Mouse (Mus musculus): Measurements from ENCODE around the gene Itpr1. TPM values are rescaled to one million over a fixed set of nuclear protein-coding genes. Genes with fewer than 3 reads are reported as not detected.

Gene Itpr1
- polyA plus RNA-seq, 1 experiment from 2014 or later: 9.1 TPM

DNA sequence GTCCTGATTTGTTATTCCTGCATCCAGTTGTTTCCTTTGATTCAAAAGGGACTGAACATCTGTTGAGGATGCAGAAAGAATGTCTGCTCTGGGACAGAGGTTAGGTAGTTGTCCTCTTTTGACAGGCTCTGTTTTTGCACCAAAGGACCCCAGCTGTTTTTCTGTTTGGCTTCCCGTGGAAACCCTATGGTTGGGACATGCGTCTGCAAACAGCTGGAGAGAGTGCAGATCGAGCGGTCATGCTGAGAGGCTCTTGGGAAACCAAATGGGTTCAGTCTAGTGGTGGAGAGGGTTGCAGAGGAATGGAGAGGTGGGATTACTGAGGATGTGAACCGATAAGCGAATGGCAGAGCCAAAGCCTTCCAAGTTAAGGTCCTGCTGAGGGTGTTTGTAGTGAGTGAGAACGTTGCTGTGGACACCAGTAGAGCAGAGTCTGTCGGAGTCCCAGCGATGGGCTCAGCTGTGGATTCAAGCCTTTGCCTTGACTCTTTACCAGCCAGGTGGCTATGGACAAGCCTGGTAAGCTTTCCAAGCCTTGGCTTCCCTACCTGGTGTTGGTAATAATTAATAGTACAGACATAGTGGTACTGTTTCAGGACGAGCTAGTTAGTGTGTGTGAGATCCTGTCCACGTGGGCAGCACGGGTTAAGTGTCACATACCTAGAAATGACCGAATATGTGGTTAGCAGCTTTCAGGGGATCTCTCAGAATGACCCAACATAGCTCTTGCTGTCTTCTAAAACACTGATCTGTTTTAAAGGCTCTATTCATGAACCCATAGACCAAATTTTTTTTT is 39.9 kb downstream of the Itpr1 start:
- WGBS: 78% methylated on average over 13 of the region's 13 CpGs
- DNase-seq (ENCODE audit: low spot score) (no peak), ATAC-seq (ENCODE audit: low read depth) (no peak)
- Histone ChIP-seq H3K4me1 (ENCODE audit: control insufficient read depth, insufficient read depth, low read length) (peaks cover 16% of the 10 kb centered on the region), H3K36me3 (ENCODE audit: control insufficient read depth, insufficient read depth, low read length) (no peaks in the 10 kb centered on the region), H3K4me2 (ENCODE audit: low read depth, low read length) (no peak overlapping the region), H3K9ac (ENCODE audit: low read depth, low read length) (no peak overlapping the region), H3K4me3 (ENCODE audit: low read depth, low read length) (no peak overlapping the region), H3K27me3 (replicated peaks; ENCODE audit: control insufficient read depth, insufficient read depth, low read length) (no peaks in the 10 kb centered on the region), H3K9me3 (ENCODE audit: control insufficient read depth, low read length) (no peaks in the 10 kb centered on the region), H3K27ac (replicated peaks; ENCODE audit: low read depth, low read length) (no peak overlapping the region)

DNA sequence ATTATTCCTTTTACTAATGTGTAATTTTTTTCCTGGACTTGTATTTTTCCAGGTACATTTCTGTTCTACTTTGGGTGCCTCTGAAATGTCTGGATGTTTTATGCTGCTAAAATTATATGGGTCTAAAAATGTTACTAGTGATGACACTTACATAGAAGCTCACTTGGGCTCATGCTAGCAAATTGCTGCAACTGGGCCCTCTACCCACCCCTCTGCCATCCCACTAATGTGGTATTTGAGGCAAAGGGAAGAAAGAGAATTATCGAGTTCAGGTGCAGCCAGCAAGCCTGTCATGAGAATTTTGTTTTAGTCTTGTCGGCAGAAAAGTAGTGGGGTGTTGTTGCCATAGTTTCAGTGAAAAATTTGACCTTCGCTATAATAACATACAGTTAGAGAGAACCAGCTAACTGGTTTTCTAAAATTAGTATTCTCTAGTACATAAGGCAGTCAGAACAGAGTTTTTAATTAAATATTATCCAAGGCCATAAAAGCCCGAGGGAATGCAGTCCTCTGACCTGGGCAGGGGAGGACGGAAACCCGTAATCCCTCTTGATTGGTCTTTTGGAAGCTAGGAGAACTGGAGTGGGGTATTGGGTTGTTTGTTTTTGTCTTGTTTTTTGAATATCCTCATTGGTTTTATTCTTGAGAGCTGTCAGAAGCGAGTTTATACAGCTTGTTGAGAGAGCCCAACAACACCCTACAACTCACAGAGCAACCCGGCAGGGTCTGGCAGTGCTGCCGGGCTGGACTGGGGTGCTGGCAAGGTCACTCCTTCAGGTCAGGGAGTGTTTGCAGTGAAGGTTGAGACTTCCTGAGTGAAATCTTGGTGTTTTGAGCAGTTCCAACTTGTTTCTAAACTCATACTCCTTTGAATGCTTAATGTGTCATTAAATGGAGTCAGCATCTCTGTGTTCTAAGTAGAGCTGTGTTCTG is 41.5 kb downstream of the Itpr1 start:
- H3K36me3 ChIP-seq (ENCODE audit: control insufficient read depth, insufficient read depth, low read length): no peaks in the 10 kb centered on the region
- H3K4me2 ChIP-seq (ENCODE audit: low read depth, low read length): no peak overlapping the region
- DNase-seq (ENCODE audit: low spot score): no peak
- 55% methylated on average over 9 of the region's 9 CpGs for WGBS
- no peak for ATAC-seq (ENCODE audit: low read depth)
- no peaks in the 10 kb centered on the region for H3K9me3 ChIP-seq (ENCODE audit: control insufficient read depth, low read length)
- H3K4me3 ChIP-seq (ENCODE audit: low read depth, low read length): no peak overlapping the region
- H3K27ac ChIP-seq (replicated peaks; ENCODE audit: low read depth, low read length): no peak overlapping the region
- peaks cover 6% of the 10 kb centered on the region; the same call in 1 of the 2 replicates for H3K4me1 ChIP-seq (ENCODE audit: control insufficient read depth, insufficient read depth, low read length)
- no peak overlapping the region for H3K9ac ChIP-seq (ENCODE audit: low read depth, low read length)
- no peaks in the 10 kb centered on the region for H3K27me3 ChIP-seq (replicated peaks; ENCODE audit: control insufficient read depth, insufficient read depth, low read length)

DNA sequence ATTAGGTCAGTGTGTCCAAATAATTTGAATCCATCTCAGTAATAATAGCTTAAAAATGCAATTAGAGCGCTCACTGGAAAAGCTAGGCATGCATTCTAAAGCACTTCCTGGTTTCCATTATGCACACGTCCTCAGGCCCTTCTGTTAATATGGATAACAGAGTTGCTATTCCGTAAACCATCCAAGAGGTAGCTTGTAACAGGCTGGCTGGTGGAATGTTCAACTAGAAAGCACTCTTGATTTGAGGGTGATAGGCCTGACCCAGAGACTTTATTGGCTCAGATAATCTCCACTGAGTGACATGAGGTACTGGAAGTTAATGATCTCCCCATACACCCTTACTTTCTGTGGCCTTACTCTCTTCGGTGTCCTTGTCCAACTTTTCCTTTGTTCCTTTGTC is 43.0 kb downstream of the Itpr1 start:
- Histone ChIP-seq H3K9me3 (ENCODE audit: control insufficient read depth, low read length) (no peaks in the 10 kb centered on the region), H3K27ac (replicated peaks; ENCODE audit: low read depth, low read length) (no peak overlapping the region), H3K36me3 (ENCODE audit: control insufficient read depth, insufficient read depth, low read length) (no peaks in the 10 kb centered on the region), H3K4me2 (ENCODE audit: low read depth, low read length) (no peak overlapping the region), H3K4me3 (ENCODE audit: low read depth, low read length) (no peak overlapping the region), H3K4me1 (ENCODE audit: control insufficient read depth, insufficient read depth, low read length) (0 out of 2 replicates have a peak, but pooled peaks cover 3% of the 10 kb centered on the region), H3K9ac (ENCODE audit: low read depth, low read length) (no peak overlapping the region), H3K27me3 (replicated peaks; ENCODE audit: control insufficient read depth, insufficient read depth, low read length) (no peaks in the 10 kb centered on the region)
- peak; percentile 57; the same call in 1 of the 2 replicates for ATAC-seq (ENCODE audit: low read depth)
- 62% methylated on average over 4 of the region's 4 CpGs for WGBS
- no peak for DNase-seq (ENCODE audit: low spot score)

DNA sequence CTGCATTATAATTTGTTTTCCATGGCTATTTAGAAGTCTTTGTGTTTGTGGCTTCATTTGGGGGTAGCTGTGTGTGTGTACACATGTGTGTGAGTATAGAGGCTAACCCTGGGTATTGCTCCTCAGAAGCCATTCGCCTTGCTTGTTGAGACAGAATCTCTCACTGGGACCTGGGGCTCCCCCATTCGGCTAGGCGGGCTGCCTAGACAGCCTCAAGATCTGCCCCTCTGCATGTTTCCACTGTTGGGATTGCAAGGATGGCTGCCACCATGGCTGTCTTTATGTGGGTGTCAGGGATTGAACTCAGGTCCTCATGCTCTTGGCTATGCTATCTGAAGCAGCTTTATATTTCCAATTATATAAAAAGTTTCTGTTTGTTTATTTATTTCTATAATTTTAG is 44.3 kb downstream of the Itpr1 start:
- no peaks in the 10 kb centered on the region for H3K9me3 ChIP-seq (ENCODE audit: control insufficient read depth, low read length)
- 0 out of 2 replicates have a peak, but pooled peaks cover 3% of the 10 kb centered on the region for H3K4me1 ChIP-seq (ENCODE audit: control insufficient read depth, insufficient read depth, low read length)
- no peak overlapping the region for H3K27ac ChIP-seq (replicated peaks; ENCODE audit: low read depth, low read length)
- DNase-seq (ENCODE audit: low spot score) (no peak), ATAC-seq (ENCODE audit: low read depth) (no peak)
- 73% methylated on average over 3 of the region's 3 CpGs for WGBS
- H3K36me3 ChIP-seq (ENCODE audit: control insufficient read depth, insufficient read depth, low read length): no peaks in the 10 kb centered on the region
- no peak overlapping the region for H3K4me2 ChIP-seq (ENCODE audit: low read depth, low read length)
- H3K9ac ChIP-seq (ENCODE audit: low read depth, low read length): no peak overlapping the region
- H3K4me3 ChIP-seq (ENCODE audit: low read depth, low read length): no peak overlapping the region
- H3K27me3 ChIP-seq (replicated peaks; ENCODE audit: control insufficient read depth, insufficient read depth, low read length): no peaks in the 10 kb centered on the region

DNA sequence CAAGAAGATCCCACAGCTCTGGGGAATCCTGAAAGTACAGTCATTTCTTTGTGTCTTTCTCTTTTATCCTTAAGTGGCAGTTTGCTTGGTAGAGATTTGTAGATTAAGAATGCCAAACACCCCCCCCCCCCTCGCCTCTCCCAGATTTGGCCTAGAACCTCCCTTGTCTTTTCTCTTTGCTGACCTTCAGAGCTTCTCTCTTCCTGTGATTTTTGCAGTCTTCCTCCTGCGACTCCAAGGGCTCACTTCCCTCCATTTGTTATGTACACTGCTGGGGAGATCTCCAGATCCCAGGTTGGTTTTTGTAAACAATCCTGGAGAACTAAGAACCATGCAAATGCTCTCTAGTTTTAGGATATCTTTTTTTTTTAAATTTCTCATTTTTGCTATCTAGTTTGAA is 45.7 kb downstream of the Itpr1 start:
- WGBS: 34% methylated on average over 2 of the region's 2 CpGs
- Histone ChIP-seq H3K4me1 (ENCODE audit: control insufficient read depth, insufficient read depth, low read length) (0 out of 2 replicates have a peak, but pooled peaks cover 3% of the 10 kb centered on the region), H3K9me3 (ENCODE audit: control insufficient read depth, low read length) (no peaks in the 10 kb centered on the region), H3K36me3 (ENCODE audit: control insufficient read depth, insufficient read depth, low read length) (no peaks in the 10 kb centered on the region), H3K27ac (replicated peaks; ENCODE audit: low read depth, low read length) (no peak overlapping the region), H3K9ac (ENCODE audit: low read depth, low read length) (no peak overlapping the region), H3K4me2 (ENCODE audit: low read depth, low read length) (no peak overlapping the region), H3K4me3 (ENCODE audit: low read depth, low read length) (no peak overlapping the region), H3K27me3 (replicated peaks; ENCODE audit: control insufficient read depth, insufficient read depth, low read length) (no peaks in the 10 kb centered on the region)
- DNase-seq (ENCODE audit: low spot score) (no peak), ATAC-seq (ENCODE audit: low read depth) (no peak)

DNA sequence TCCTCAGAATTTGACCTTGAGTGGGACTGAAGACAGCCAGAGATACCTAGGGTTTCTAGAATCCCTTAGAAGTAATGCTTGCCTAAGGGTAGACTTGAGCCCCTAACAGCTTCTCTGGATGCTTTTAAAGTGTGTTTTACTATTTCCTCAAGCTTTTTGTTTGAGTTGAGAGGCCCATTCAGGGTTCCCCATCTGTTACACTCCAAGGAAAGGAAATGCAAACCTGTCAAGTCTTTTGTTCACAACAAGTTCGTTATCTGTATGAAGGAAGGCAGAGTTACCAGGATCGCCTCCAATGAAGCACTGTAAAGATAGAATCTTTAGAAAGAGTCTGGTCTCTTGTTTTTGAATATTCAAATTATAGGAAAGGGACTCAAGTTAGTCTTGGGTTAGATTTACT is 46.8 kb downstream of the Itpr1 start:
- ATAC-seq (ENCODE audit: low read depth) (no peak), DNase-seq (ENCODE audit: low spot score) (no peak)
- Histone ChIP-seq H3K9me3 (ENCODE audit: control insufficient read depth, low read length) (no peaks in the 10 kb centered on the region), H3K4me3 (ENCODE audit: low read depth, low read length) (no peak overlapping the region), H3K27ac (replicated peaks; ENCODE audit: low read depth, low read length) (no peak overlapping the region), H3K36me3 (ENCODE audit: control insufficient read depth, insufficient read depth, low read length) (no peaks in the 10 kb centered on the region), H3K9ac (ENCODE audit: low read depth, low read length) (no peak overlapping the region), H3K27me3 (replicated peaks; ENCODE audit: control insufficient read depth, insufficient read depth, low read length) (no peaks in the 10 kb centered on the region), H3K4me1 (ENCODE audit: control insufficient read depth, insufficient read depth, low read length) (0 out of 2 replicates have a peak, but pooled peaks cover 3% of the 10 kb centered on the region), H3K4me2 (ENCODE audit: low read depth, low read length) (no peak overlapping the region)
- WGBS: 45% methylated on average over 2 of the region's 2 CpGs

DNA sequence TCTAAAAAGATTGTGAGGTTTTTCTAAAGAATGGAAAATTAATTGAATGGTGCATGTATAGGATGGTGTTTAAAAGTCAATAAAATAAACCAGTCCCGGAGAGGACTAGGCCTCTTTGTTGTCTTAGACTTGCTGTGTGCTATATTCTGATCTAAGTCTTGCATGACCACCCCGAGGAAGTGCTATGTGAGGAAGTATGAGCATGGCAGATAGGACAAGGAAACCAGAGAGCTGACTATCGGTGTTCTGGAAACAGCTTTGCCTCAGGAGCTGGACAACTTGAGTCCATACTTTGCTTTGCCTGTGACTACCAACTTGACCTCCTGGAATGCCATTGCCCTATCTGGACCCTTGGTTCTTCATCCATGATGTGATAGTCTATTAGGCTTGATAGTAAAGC is 48.6 kb downstream of the Itpr1 start:
- H3K4me1 ChIP-seq (ENCODE audit: control insufficient read depth, insufficient read depth, low read length): 0 out of 2 replicates have a peak, but pooled peaks cover 3% of the 10 kb centered on the region
- no peaks in the 10 kb centered on the region for H3K9me3 ChIP-seq (ENCODE audit: control insufficient read depth, low read length)
- no peaks in the 10 kb centered on the region for H3K27me3 ChIP-seq (replicated peaks; ENCODE audit: control insufficient read depth, insufficient read depth, low read length)
- no peak overlapping the region for H3K4me3 ChIP-seq (ENCODE audit: low read depth, low read length)
- no peak overlapping the region for H3K9ac ChIP-seq (ENCODE audit: low read depth, low read length)
- no peak overlapping the region for H3K27ac ChIP-seq (replicated peaks; ENCODE audit: low read depth, low read length)
- ATAC-seq (ENCODE audit: low read depth): no peak
- H3K4me2 ChIP-seq (ENCODE audit: low read depth, low read length): no peak overlapping the region
- no peaks in the 10 kb centered on the region for H3K36me3 ChIP-seq (ENCODE audit: control insufficient read depth, insufficient read depth, low read length)
- DNase-seq (ENCODE audit: low spot score): no peak
- WGBS: 87% methylated on average over 3 of the region's 3 CpGs

DNA sequence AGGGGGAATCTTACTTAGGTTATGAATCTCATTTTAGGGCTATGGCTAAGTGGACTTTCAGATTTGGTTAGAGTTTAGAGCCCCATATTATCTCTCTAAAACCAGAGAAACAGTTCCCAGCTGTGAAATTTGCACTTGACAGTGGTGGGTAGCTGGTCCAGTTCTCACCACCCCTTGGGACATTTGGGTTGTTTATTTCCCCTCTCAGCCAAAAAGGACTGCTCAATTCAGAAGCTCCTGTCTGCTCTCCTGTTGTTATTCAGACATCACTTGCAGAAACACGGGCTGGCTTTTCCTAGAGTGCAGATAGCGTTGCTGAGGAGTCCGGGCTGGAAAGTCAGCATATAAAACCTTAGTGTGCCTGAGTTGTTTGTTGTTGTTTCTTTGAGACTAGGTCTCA is 51.3 kb downstream of the Itpr1 start:
- Histone ChIP-seq H3K27me3 (replicated peaks; ENCODE audit: control insufficient read depth, insufficient read depth, low read length) (no peaks in the 10 kb centered on the region), H3K9me3 (ENCODE audit: control insufficient read depth, low read length) (no peaks in the 10 kb centered on the region), H3K4me1 (ENCODE audit: control insufficient read depth, insufficient read depth, low read length) (0 out of 2 replicates have a peak, but pooled peaks cover 3% of the 10 kb centered on the region), H3K4me2 (ENCODE audit: low read depth, low read length) (0 out of 2 replicates have a peak overlapping the region, but pooled peaks have one; percentile 1), H3K9ac (ENCODE audit: low read depth, low read length) (no peak overlapping the region), H3K36me3 (ENCODE audit: control insufficient read depth, insufficient read depth, low read length) (no peaks in the 10 kb centered on the region), H3K4me3 (ENCODE audit: low read depth, low read length) (no peak overlapping the region), H3K27ac (replicated peaks; ENCODE audit: low read depth, low read length) (0 out of 2 replicates have a peak overlapping the region, but pooled peaks have one; percentile 28)
- ATAC-seq (ENCODE audit: low read depth): no peak
- no peak for DNase-seq (ENCODE audit: low spot score)
- WGBS: 74% methylated on average over 3 of the region's 3 CpGs
